Mouse (Mus musculus): ENCODE results near the gene Gm10273. TPM values are rescaled to one million over a fixed set of nuclear protein-coding genes. Genes with fewer than 3 reads are reported as not detected.

The Gm10273 gene
- polyA plus RNA-seq, 1 experiment = 0.09 TPM

GRCm38 (mm10) chr10:59440177-59440576 lies 44.7 kb downstream of the Gm10273 start:
- no peak for TF ChIP-seq GATA1 (IDR thresholded peaks at IDR 0.05; ENCODE audit: low read length)
- TF ChIP-seq TAL1 (IDR thresholded peaks at IDR 0.05; ENCODE audit: low read length) = no peak
- no peak overlapping the region for H3K4me3 ChIP-seq (replicated peaks)
- no peaks in the 10 kb centered on the region for H3K4me1 ChIP-seq (ENCODE audit: control insufficient read depth)
- H3K9me3 ChIP-seq (ENCODE audit: control insufficient read depth, low read length) = no peaks in the 10 kb centered on the region
- no peaks in the 10 kb centered on the region for H3K36me3 ChIP-seq (ENCODE audit: control insufficient read depth)
- no peaks in the 10 kb centered on the region for H3K27me3 ChIP-seq (ENCODE audit: control insufficient read depth)

GRCm38 (mm10) chr10:59441735-59442134 lies 46.3 kb downstream of the Gm10273 start, which contains the start of gene Oit3:
Oit3 (minus strand) TSS chr10:59441778.
- no peak for TF ChIP-seq GATA1 (IDR thresholded peaks at IDR 0.05; ENCODE audit: low read length)
- no peak for TF ChIP-seq TAL1 (IDR thresholded peaks at IDR 0.05; ENCODE audit: low read length)
- no peaks in the 10 kb centered on the region for H3K27me3 ChIP-seq (ENCODE audit: control insufficient read depth)
- H3K4me3 ChIP-seq (replicated peaks) = no peak within 1 kb of the TSS
- no peaks in the 10 kb centered on the region for H3K4me1 ChIP-seq (ENCODE audit: control insufficient read depth)
- no peaks in the 10 kb centered on the region for H3K36me3 ChIP-seq (ENCODE audit: control insufficient read depth)
- H3K9me3 ChIP-seq (ENCODE audit: control insufficient read depth, low read length) = no peaks in the 10 kb centered on the region

GRCm38 (mm10) chr10:59443212-59443611 lies 47.8 kb downstream of the Gm10273 start:
- H3K4me3 ChIP-seq (replicated peaks) = no peak overlapping the region
- H3K9me3 ChIP-seq (ENCODE audit: control insufficient read depth, low read length) = no peaks in the 10 kb centered on the region
- no peaks in the 10 kb centered on the region for H3K27me3 ChIP-seq (ENCODE audit: control insufficient read depth)
- no peaks in the 10 kb centered on the region for H3K36me3 ChIP-seq (ENCODE audit: control insufficient read depth)
- no peak for TF ChIP-seq GATA1 (IDR thresholded peaks at IDR 0.05; ENCODE audit: low read length)
- no peak for TF ChIP-seq TAL1 (IDR thresholded peaks at IDR 0.05; ENCODE audit: low read length)
- no peaks in the 10 kb centered on the region for H3K4me1 ChIP-seq (ENCODE audit: control insufficient read depth)

GRCm38 (mm10) chr10:59444106-59444505 lies 48.7 kb downstream of the Gm10273 start:
- Histone ChIP-seq H3K9me3 (ENCODE audit: control insufficient read depth, low read length) (no peaks in the 10 kb centered on the region), H3K36me3 (ENCODE audit: control insufficient read depth) (no peaks in the 10 kb centered on the region), H3K4me1 (ENCODE audit: control insufficient read depth) (no peaks in the 10 kb centered on the region), H3K27me3 (ENCODE audit: control insufficient read depth) (no peaks in the 10 kb centered on the region), H3K4me3 (replicated peaks) (no peak overlapping the region)
- TF ChIP-seq GATA1 (IDR thresholded peaks at IDR 0.05; ENCODE audit: low read length) (no peak), TAL1 (IDR thresholded peaks at IDR 0.05; ENCODE audit: low read length) (no peak)

GRCm38 (mm10) chr10:59444635-59445034 lies 49.2 kb downstream of the Gm10273 start:
- H3K4me1 ChIP-seq (ENCODE audit: control insufficient read depth) = no peaks in the 10 kb centered on the region

More at GRCm38 (mm10) chr10:59444635-59445034, 49.2 kb downstream of the Gm10273 start:
- no peaks in the 10 kb centered on the region for H3K36me3 ChIP-seq (ENCODE audit: control insufficient read depth)
- TF ChIP-seq GATA1 (IDR thresholded peaks at IDR 0.05; ENCODE audit: low read length) (no peak), TAL1 (IDR thresholded peaks at IDR 0.05; ENCODE audit: low read length) (no peak)
- H3K9me3 ChIP-seq (ENCODE audit: control insufficient read depth, low read length) = no peaks in the 10 kb centered on the region
- H3K4me3 ChIP-seq (replicated peaks) = no peak overlapping the region
- H3K27me3 ChIP-seq (ENCODE audit: control insufficient read depth) = no peaks in the 10 kb centered on the region

Other genes starting within 250 kb of the Gm10273 start
- not detected in 2 replicates for gene Sept10, start 173.8 kb upstream of the Gm10273 start, polyA plus RNA-seq (2012)
- 0.01 TPM in 1 of 2 replicates, not detected in the other for gene Sowahc, start 173.7 kb upstream of the Gm10273 start, polyA plus RNA-seq (2012)
- 0.13 and 0.25 TPM in 2 replicates for gene P4ha1, start 72.3 kb upstream of the Gm10273 start, polyA plus RNA-seq (2012)
- not detected in 2 replicates for gene Pla2g12b, start 8.0 kb downstream of the Gm10273 start, polyA plus RNA-seq (2012)
- 0.08 and 0.09 TPM in 2 replicates for gene Oit3, start 46.1 kb downstream of the Gm10273 start, polyA plus RNA-seq (2012)
- not detected in 2 replicates for gene Gm10322, start 220.4 kb downstream of the Gm10273 start, polyA plus RNA-seq (2012)
- 0.36 and 0.67 TPM in 2 replicates for gene Mcu, start 221.1 kb downstream of the Gm10273 start, polyA plus RNA-seq (2012)

All from erythroblast, embryonic 14.5 days (primary cell).